Mouse (Mus musculus) small intestine, adult 2 months (tissue): ENCODE measurements around the gene Gm6169.

ENCODE experiments used
- CTCF ChIP-seq: fragments of 200-500 bp; IDR thresholded peaks from 2 replicates; pipeline ENCODE4 v1.5.1; 2012; ENCODE audit warnings: low read depth, mild to moderate bottlenecking, control low read depth, inconsistent platforms, low read length, moderate library complexity, mixed read lengths; ENCODE audit not compliant: insufficient replicate concordance, insufficient read length; ENCODE audit errors: extremely low read depth
- POLR2A ChIP-seq: fragments of 200-500 bp; IDR thresholded peaks from 2 replicates; pipeline ENCODE4 v1.6.1; 2012; ENCODE audit warnings: low read depth, mild to moderate bottlenecking, control low read depth, inconsistent platforms, low read length, moderate library complexity

GRCm38 (mm10) chr13:97086316-97086715, 12.7 kb downstream of the Gm6169 start:
- TF ChIP-seq POLR2A (no peak), CTCF (no peak)
